Mouse (Mus musculus) ovary, postnatal 36 days (tissue): ENCODE results near the gene Adamts15.

Experiments used
- DNase-seq: peaks from one replicate; pipeline ENCODE4 v3.0.0; 2022; ENCODE audit warnings: low spot score, mixed read lengths

The Adamts15 gene

GRCm38 (mm10) chr9:30922197-30922894, at the start of gene Adamts15:
Gene Adamts15, minus strand, starts transcription at chr9:30922452.
- peak; percentile 67 for DNase-seq

- no peak for DNase-seq
Measured at GRCm38 (mm10) chr9:30971967-30972366, 49.7 kb upstream of the Adamts15 start.

- DNase-seq, result no peak
Measured at GRCm38 (mm10) chr9:30970001-30970400, 47.7 kb upstream of the Adamts15 start.

- no peak for DNase-seq
Measured at GRCm38 (mm10) chr9:30968130-30968529, 45.9 kb upstream of the Adamts15 start.

- no peak for DNase-seq
Measured at GRCm38 (mm10) chr9:30966881-30967280, 44.6 kb upstream of the Adamts15 start.

- DNase-seq, result no peak
Measured at GRCm38 (mm10) chr9:30964685-30965084, 42.4 kb upstream of the Adamts15 start.

GRCm38 (mm10) chr9:30963780-30964179, 41.5 kb upstream of the Adamts15 start:
- no peak for DNase-seq

GRCm38 (mm10) chr9:30955246-30955645, 33.0 kb upstream of the Adamts15 start:
- DNase-seq, result no peak

- peak; percentile 22 for DNase-seq
Measured at GRCm38 (mm10) chr9:30953287-30953686, 31.0 kb upstream of the Adamts15 start.

- no peak for DNase-seq
Measured at GRCm38 (mm10) chr9:30951461-30951860, 29.2 kb upstream of the Adamts15 start.

- peak; percentile 26 for DNase-seq
Measured at GRCm38 (mm10) chr9:30950592-30950991, 28.3 kb upstream of the Adamts15 start.

- DNase-seq, result no peak
Measured at GRCm38 (mm10) chr9:30949971-30950370, 27.7 kb upstream of the Adamts15 start.

- DNase-seq, result no peak
Measured at GRCm38 (mm10) chr9:30949422-30949821, 27.2 kb upstream of the Adamts15 start.

GRCm38 (mm10) chr9:30945276-30945675, 23.0 kb upstream of the Adamts15 start:
- DNase-seq, result no peak

GRCm38 (mm10) chr9:30944234-30944633, 22.0 kb upstream of the Adamts15 start:
- no peak for DNase-seq

GRCm38 (mm10) chr9:30943341-30943740, 21.1 kb upstream of the Adamts15 start:
- DNase-seq, result no peak

GRCm38 (mm10) chr9:30942512-30943313, 20.5 kb upstream of the Adamts15 start, which contains the start of gene Adamts8:
Gene Adamts8, plus strand, starts transcription at chr9:30942562.
- peak; percentile 52 for DNase-seq

GRCm38 (mm10) chr9:30940328-30940727, 18.1 kb upstream of the Adamts15 start:
- DNase-seq, result peak; percentile 82

GRCm38 (mm10) chr9:30936674-30937438, 14.6 kb upstream of the Adamts15 start:
- DNase-seq, result peak; percentile 54

GRCm38 (mm10) chr9:30934827-30935226, 12.6 kb upstream of the Adamts15 start:
- DNase-seq, result no peak

- DNase-seq, result no peak
Measured at GRCm38 (mm10) chr9:30932346-30932745, 10.1 kb upstream of the Adamts15 start.

GRCm38 (mm10) chr9:30928759-30929158, 6.5 kb upstream of the Adamts15 start:
- no peak for DNase-seq
